Mouse (Mus musculus): ENCODE measurements around the gene Sesn2. TPM values are rescaled to one million over a fixed set of nuclear protein-coding genes. Genes with fewer than 3 reads are reported as not detected.

Gene Sesn2
- polyA plus RNA-seq, 1 experiment from 2014 or later: 8.7 TPM

DNA sequence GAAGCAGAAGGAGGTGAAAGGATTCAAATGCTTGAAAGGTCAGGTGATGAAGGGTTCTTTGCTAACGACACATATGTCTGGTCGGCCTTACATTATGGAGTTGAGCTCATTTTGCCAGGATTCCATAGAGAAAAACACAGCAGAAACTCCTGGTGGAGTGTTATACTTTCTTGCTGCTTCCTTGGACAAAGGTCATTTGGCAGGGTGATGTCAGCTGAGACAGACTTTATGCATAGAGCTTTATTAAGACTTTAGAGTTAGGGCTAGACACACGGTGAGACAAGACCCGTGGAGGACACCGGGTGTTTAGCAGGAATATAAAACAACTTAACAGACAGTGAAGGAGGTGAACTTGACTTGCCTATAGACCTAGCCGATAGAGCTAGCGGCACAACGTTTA, 32.5 kb downstream of the Sesn2 start:
- H3K4me2 ChIP-seq (ENCODE audit: low read depth, low read length): no peak overlapping the region
- 85% methylated on average over 8 of the region's 8 CpGs for WGBS (ENCODE audit: insufficient replicate concordance)
- H3K4me1 ChIP-seq (ENCODE audit: insufficient read depth): peaks cover 16% of the 10 kb centered on the region
- H3K27ac ChIP-seq (ENCODE audit: low read depth): no peak overlapping the region
- no peak overlapping the region for H3K9ac ChIP-seq (replicated peaks)
- no peaks in the 10 kb centered on the region for H3K9me3 ChIP-seq (ENCODE audit: low read length)
- H3K27me3 ChIP-seq (ENCODE audit: insufficient read depth, low read length): no peaks in the 10 kb centered on the region
- no peak overlapping the region for H3K4me3 ChIP-seq (ENCODE audit: low read depth, low read length)
- TF ChIP-seq CTCF (IDR thresholded peaks at IDR 0.05; ENCODE audit: low read depth) (no peak), EP300 (IDR thresholded peaks at IDR 0.05; ENCODE audit: low read depth) (no peak)
- no peaks in the 10 kb centered on the region for H3K36me3 ChIP-seq (replicated peaks; ENCODE audit: insufficient read depth, low read length)
- ATAC-seq (no peak), DNase-seq (no peak)

DNA sequence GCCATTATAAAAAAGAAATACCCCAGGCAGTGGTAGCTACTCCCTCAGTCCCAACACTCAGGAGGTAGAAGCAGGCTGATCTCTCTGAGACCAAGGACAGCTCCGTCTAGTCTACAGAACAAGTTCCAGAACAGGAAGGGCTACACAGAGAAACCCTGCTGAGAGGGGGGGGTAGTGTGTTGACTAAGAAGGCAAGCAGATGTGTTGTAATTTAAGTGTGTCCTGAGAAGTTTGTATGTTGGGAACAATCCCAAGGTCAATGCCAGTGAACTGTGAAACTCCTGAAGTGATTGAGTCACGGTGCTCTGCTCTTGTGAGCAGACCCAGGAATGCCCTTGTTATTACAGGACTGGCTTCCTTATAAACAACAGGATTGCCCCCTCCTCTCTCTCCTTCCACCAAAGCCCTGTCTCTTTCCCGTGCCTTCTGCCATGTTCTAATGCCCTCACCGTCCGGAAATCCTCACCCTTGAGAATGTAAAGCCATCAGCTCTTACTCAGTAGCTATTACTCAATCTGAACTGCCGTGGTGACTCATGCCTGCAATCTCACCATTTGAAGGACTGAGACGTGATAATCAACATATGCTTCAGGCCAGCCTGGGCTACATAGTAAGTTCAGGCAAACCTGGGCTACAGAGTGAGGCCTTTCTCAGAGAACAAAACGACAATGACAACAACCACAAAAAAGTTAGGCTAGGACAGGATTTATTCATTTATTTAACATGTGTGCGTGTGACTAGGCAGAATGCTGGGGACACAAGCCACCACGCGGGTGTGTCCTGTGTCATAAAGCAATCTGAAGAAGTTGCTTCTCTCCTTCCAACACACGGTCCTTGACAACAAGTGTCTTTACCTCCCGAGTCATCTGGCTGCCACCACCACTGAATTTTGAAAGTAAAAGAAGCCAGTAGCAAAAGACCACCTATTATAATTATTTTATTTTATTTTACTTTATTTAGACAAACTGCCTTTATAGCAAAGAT, 34.1 kb downstream of the Sesn2 start:
- ATAC-seq (no peak), DNase-seq (no peak)
- Histone ChIP-seq H3K27ac (ENCODE audit: low read depth) (peak overlapping the region; percentile 92), H3K4me3 (ENCODE audit: low read depth, low read length) (no peak overlapping the region), H3K4me2 (ENCODE audit: low read depth, low read length) (0 out of 2 replicates have a peak overlapping the region, but pooled peaks have one; percentile 11), H3K9ac (replicated peaks) (no peak overlapping the region), H3K9me3 (ENCODE audit: low read length) (no peaks in the 10 kb centered on the region), H3K27me3 (ENCODE audit: insufficient read depth, low read length) (no peaks in the 10 kb centered on the region), H3K36me3 (replicated peaks; ENCODE audit: insufficient read depth, low read length) (no peaks in the 10 kb centered on the region), H3K4me1 (ENCODE audit: insufficient read depth) (peaks cover 16% of the 10 kb centered on the region)
- TF ChIP-seq CTCF (IDR thresholded peaks at IDR 0.05; ENCODE audit: low read depth): no peak
- TF ChIP-seq EP300 (IDR thresholded peaks at IDR 0.05; ENCODE audit: low read depth): no peak
- 63% methylated on average over 13 of the region's 13 CpGs for WGBS (ENCODE audit: insufficient replicate concordance)

DNA sequence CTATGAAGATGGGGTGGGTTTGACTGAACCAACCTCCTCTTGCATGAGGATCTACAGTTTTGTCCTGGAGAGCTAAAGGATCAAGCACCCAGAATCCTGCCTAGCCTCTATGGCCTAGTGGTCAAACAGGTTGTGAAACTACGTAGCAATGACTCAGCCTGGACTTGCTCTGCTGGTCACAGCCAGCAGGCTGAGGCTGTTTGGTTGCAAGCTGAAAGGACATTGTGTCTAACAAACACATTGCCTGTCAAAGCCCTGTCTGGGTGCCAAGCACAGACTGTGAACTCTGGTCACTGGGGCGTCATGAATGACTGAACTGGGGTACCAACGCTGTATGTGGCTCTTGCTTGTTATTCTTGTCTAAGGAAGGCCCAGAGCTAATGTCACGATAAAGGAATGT, 35.7 kb downstream of the Sesn2 start:
- WGBS (ENCODE audit: insufficient replicate concordance): 55% methylated on average over 4 of the region's 4 CpGs
- Histone ChIP-seq H3K27ac (ENCODE audit: low read depth) (peak overlapping the region; percentile 92), H3K9ac (replicated peaks) (no peak overlapping the region), H3K27me3 (ENCODE audit: insufficient read depth, low read length) (no peaks in the 10 kb centered on the region), H3K36me3 (replicated peaks; ENCODE audit: insufficient read depth, low read length) (no peaks in the 10 kb centered on the region), H3K4me1 (ENCODE audit: insufficient read depth) (peaks cover 24% of the 10 kb centered on the region), H3K4me3 (ENCODE audit: low read depth, low read length) (no peak overlapping the region), H3K9me3 (ENCODE audit: low read length) (no peaks in the 10 kb centered on the region), H3K4me2 (ENCODE audit: low read depth, low read length) (no peak overlapping the region)
- TF ChIP-seq EP300 (IDR thresholded peaks at IDR 0.05; ENCODE audit: low read depth) (peak; percentile 76), CTCF (IDR thresholded peaks at IDR 0.05; ENCODE audit: low read depth) (no peak)
- peak; percentile 75 for DNase-seq
- ATAC-seq: peak; percentile 95

DNA sequence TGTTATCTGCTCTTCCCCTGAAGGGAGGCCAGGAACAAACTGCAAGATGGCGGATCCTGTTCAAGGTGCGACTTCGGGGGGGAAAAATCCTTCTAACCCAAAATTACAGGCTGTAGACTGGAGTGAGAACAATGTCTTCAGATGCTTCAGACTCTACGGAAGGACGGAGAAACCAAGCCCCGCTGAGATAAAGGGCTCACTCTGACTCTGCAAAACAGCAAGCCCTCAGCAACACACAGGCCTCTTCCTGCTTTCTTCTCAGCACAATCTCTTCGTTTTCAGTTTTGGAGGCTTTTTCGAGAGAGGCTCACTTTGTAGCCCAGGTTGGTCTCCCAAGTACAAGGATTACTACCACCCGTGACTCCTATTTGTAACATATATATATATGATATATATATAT, 36.9 kb downstream of the Sesn2 start:
- H3K4me1 ChIP-seq (ENCODE audit: insufficient read depth): peaks cover 24% of the 10 kb centered on the region
- no peak overlapping the region for H3K27ac ChIP-seq (ENCODE audit: low read depth)
- DNase-seq: no peak
- H3K36me3 ChIP-seq (replicated peaks; ENCODE audit: insufficient read depth, low read length): no peaks in the 10 kb centered on the region
- ATAC-seq: no peak
- H3K4me2 ChIP-seq (ENCODE audit: low read depth, low read length): no peak overlapping the region
- H3K27me3 ChIP-seq (ENCODE audit: insufficient read depth, low read length): no peaks in the 10 kb centered on the region
- no peak overlapping the region for H3K4me3 ChIP-seq (ENCODE audit: low read depth, low read length)
- TF ChIP-seq EP300 (IDR thresholded peaks at IDR 0.05; ENCODE audit: low read depth) (no peak), CTCF (IDR thresholded peaks at IDR 0.05; ENCODE audit: low read depth) (no peak)
- WGBS (ENCODE audit: insufficient replicate concordance): 56% methylated on average over 9 of the region's 9 CpGs
- H3K9me3 ChIP-seq (ENCODE audit: low read length): no peaks in the 10 kb centered on the region
- no peak overlapping the region for H3K9ac ChIP-seq (replicated peaks)

DNA sequence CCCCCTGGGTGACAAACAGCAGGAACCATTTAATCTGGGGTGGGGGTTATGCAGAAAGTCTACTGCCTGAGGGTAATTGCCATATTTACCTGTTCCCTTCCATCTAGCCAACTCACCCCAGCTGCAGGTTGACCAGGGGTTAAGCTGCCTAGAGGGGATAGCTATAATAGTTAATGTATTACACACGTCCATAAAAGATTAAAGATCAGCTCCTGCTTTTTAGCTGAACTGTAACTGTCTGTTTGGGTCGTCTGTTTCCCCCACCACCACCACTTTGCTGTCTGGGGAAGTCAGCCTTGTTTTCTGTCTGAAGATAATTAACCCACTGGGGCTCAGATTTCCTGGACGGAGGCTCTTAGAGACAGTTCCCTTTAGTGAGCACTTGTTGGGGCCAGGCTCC, 40.4 kb downstream of the Sesn2 start:
- ATAC-seq: peak; percentile 31
- DNase-seq: no peak
- Histone ChIP-seq H3K27ac (ENCODE audit: low read depth) (peak overlapping the region; percentile 86), H3K4me2 (ENCODE audit: low read depth, low read length) (peak overlapping the region; percentile 22; the same call in 1 of the 2 replicates), H3K9ac (replicated peaks) (peak overlapping the region; percentile 41), H3K9me3 (ENCODE audit: low read length) (no peaks in the 10 kb centered on the region), H3K4me3 (ENCODE audit: low read depth, low read length) (no peak overlapping the region), H3K27me3 (ENCODE audit: insufficient read depth, low read length) (no peaks in the 10 kb centered on the region), H3K36me3 (replicated peaks; ENCODE audit: insufficient read depth, low read length) (no peaks in the 10 kb centered on the region), H3K4me1 (ENCODE audit: insufficient read depth) (peaks cover 13% of the 10 kb centered on the region)
- TF ChIP-seq EP300 (IDR thresholded peaks at IDR 0.05; ENCODE audit: low read depth) (no peak), CTCF (IDR thresholded peaks at IDR 0.05; ENCODE audit: low read depth) (no peak)
- WGBS (ENCODE audit: insufficient replicate concordance): 12% methylated on average over 3 of the region's 3 CpGs

DNA sequence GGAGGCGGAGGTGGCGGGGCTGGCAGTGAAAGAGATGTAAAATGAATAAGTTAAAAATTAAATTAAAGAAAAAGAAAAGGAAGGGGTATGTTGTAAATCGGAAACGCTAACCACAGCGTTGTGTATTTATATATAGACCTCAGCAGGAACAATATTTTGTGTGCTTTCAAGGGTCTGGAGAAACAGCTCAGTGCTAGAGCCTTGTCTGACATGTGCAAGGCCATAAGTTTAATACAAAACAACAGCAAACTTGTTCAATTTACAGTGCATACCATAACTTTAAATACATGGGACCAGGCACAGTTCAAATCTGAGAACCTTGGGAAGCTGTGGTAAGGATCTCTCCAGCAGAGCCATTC, 46.1 kb downstream of the Sesn2 start:
- Histone ChIP-seq H3K4me2 (ENCODE audit: low read depth, low read length) (peak overlapping the region; percentile 95), H3K9ac (replicated peaks) (no peak overlapping the region; the same call in 1 of the 2 replicates), H3K36me3 (replicated peaks; ENCODE audit: insufficient read depth, low read length) (peaks cover 17% of the 10 kb centered on the region), H3K9me3 (ENCODE audit: low read length) (no peaks in the 10 kb centered on the region), H3K4me1 (ENCODE audit: insufficient read depth) (peaks cover 12% of the 10 kb centered on the region), H3K27me3 (ENCODE audit: insufficient read depth, low read length) (no peaks in the 10 kb centered on the region), H3K27ac (ENCODE audit: low read depth) (peak overlapping the region; percentile 64), H3K4me3 (ENCODE audit: low read depth, low read length) (peak overlapping the region; percentile 69)
- ATAC-seq (no peak), DNase-seq (no peak)
- WGBS (ENCODE audit: insufficient replicate concordance): 2% methylated on average over 5 of the region's 5 CpGs
- TF ChIP-seq EP300 (IDR thresholded peaks at IDR 0.05; ENCODE audit: low read depth) (no peak), CTCF (IDR thresholded peaks at IDR 0.05; ENCODE audit: low read depth) (no peak)

Data from liver, postnatal 0 days (tissue).